Mouse (Mus musculus) forebrain, postnatal 0 days (tissue): ENCODE measurements around the gene Dpep3. TPM values are rescaled to one million over a fixed set of nuclear protein-coding genes. Genes with fewer than 3 reads are reported as not detected.
"Not testable (repeated sequence)": the region's sequence is repeated elsewhere in the genome, so short reads cannot be mapped to it uniquely, and the experiment has no call there.

Source experiments
- ATAC-seq: fragments of 200-750 bp; cut with Nextera tagmentation; 2 replicates; pipeline ENCODE4 v1.8.0; 2017; ENCODE audit warnings: mild to moderate bottlenecking, moderate library complexity
- DNase-seq: peaks from one replicate; pipeline ENCODE4 v3.0.0-alpha.2; 2015
- H3K27ac ChIP-seq: fragments of 300-500 bp; sonication (generic); 2 replicates; pipeline ENCODE4 v1.5.1; 2014; ENCODE audit warnings: low read depth, mild to moderate bottlenecking, antibody characterized with exemption, low read length, moderate library complexity, mixed read lengths
- H3K27me3 ChIP-seq: fragments of 300-500 bp; sonication (generic); 2 replicates; pipeline ENCODE4 v1.6.1; 2014; ENCODE audit warnings: mild to moderate bottlenecking, low read length, mixed read lengths; ENCODE audit not compliant: insufficient read depth
- H3K36me3 ChIP-seq: fragments of 300-500 bp; sonication (generic); 2 replicates; pipeline ENCODE4 v1.6.1; 2014; ENCODE audit warnings: mild to moderate bottlenecking, moderate library complexity; ENCODE audit not compliant: insufficient read depth
- H3K4me1 ChIP-seq: fragments of 300-500 bp; sonication (generic); 2 replicates; pipeline ENCODE4 v1.6.1; 2014; ENCODE audit warnings: antibody characterized with exemption; ENCODE audit not compliant: insufficient read depth
- H3K4me2 ChIP-seq: fragments of 300-500 bp; sonication (generic); 2 replicates; pipeline ENCODE4 v1.6.1; 2014; ENCODE audit warnings: low read depth, mild to moderate bottlenecking, moderate library complexity
- H3K4me3 ChIP-seq: fragments of 300-500 bp; sonication (generic); 2 replicates; pipeline ENCODE4 v1.5.1; 2014; ENCODE audit warnings: low read depth, low read length, mixed read lengths
- H3K9ac ChIP-seq: fragments of 300-500 bp; sonication (generic); 2 replicates; pipeline ENCODE4 v1.6.1; 2014; ENCODE audit warnings: mild to moderate bottlenecking
- H3K9me3 ChIP-seq: fragments of 300-500 bp; sonication (generic); 2 replicates; pipeline ENCODE4 v1.6.1; 2016; ENCODE audit warnings: low read length
- CTCF ChIP-seq: sonication (generic); IDR thresholded peaks from 2 replicates; pipeline ENCODE4 v1.5.1; 2016; ENCODE audit warnings: antibody characterized with exemption, control low read depth, low read depth
- WGBS: fragments of 180-500 bp; shearing (Covaris S2); extraction: QIAGEN DNeasy Blood & Tissue Kit; methylation state at CpG from one replicate; pipeline ENCODE4 v1.1.7; 2014; 5-methylcytosine and 5-hydroxymethylcytosine counted together
- polyA plus RNA-seq: library from polyadenylated mRNA; unstranded; fragments of >200 nt; fragmentation: Nextera tagmentation; extraction: Ambion mirVana; gene quantifications from 2 replicates; pipeline ENCODE4 v1.2.1, GENCODE M21; 2015
- total RNA-seq: library from RNA; depleted of rRNA; stranded (reverse); fragments of >200 nt; gene quantifications from 2 replicates; pipeline ENCODE4 v1.2.3, GENCODE M21; 2014

Dpep3 gene
- total and polyA plus RNA-seq, 2 experiments from 2014 or later, result not detected

DNA sequence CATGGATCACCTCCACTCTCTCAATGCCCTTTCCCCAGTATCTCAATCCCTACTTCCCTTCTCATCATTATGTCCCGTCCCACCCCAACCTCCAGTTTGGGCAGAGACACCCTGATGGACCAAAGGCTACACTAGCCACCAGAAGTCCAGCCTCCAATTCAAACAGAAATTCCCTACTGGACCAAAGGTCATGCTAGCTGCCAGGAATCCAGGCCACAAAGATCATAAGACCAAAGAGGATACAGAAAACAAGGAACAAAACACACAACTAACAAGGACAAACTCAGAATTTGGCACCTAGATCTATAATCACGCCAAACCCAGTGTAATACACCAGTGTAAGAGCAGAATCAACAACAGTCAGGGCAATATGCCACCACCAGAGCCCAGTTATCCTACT, 19.7 kb upstream of the Dpep3 start:
- Histone ChIP-seq H3K9me3 (no peaks in the 10 kb centered on the region), H3K9ac (no peak overlapping the region), H3K4me3 (no peak overlapping the region), H3K36me3 (no peaks in the 10 kb centered on the region), H3K4me1 (no peaks in the 10 kb centered on the region), H3K27me3 (no peaks in the 10 kb centered on the region), H3K4me2 (no peak overlapping the region), H3K27ac (no peak overlapping the region)
- 80% methylated on average over 2 of the region's 2 CpGs for WGBS
- ATAC-seq (no peak), DNase-seq (no peak)
- TF ChIP-seq CTCF, result no peak

DNA sequence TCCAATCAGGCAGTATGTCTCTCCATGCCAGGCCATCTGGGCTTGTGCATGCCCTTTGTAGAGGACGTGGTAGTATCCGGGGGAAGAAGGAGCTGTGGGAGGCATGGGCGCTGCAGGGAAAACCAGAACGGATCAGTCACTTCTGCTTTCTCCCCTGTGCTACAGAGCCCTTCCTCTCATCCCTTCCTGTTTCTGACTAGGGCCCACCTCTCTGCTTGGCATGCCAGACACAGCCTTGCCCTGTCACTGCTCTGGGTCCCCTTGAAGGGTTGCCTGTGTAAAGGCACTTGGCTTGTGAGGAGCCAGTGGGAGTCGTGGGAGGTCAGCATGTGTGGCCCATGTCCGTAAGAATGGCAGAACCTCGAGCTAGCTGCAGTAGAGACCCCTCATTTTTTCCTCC, 17.1 kb upstream of the Dpep3 start:
- 62% methylated on average over 7 of the region's 7 CpGs for WGBS
- no peak for ATAC-seq

DNA sequence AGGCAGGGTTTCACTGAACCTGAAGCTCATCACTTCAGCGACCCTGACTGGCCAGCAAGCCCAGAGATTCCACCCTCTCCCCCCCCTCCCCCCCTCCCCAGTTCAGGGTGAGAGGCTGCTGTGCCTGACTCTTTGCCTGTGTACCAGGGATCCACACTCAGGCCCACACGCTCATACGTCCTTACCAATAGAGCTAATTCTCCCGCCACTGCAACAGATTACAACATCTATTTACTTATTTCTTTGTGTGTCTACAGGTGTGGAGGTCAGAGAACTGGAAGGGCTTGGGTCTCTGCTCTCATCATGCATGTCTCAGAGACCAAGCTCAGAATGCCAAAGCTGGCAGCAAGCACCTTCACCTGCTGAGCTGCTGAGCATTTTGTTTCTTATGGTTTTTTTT, 14.0 kb upstream of the Dpep3 start:
- no peaks in the 10 kb centered on the region for H3K36me3 ChIP-seq
- no peak for ATAC-seq

More for the DNA sequence above, 17.1 kb upstream of the Dpep3 start:
- TF ChIP-seq CTCF, result no peak
- Histone ChIP-seq H3K9me3 (no peaks in the 10 kb centered on the region), H3K4me1 (no peaks in the 10 kb centered on the region), H3K27me3 (no peaks in the 10 kb centered on the region), H3K4me2 (no peak overlapping the region), H3K27ac (no peak overlapping the region), H3K4me3 (no peak overlapping the region), H3K36me3 (no peaks in the 10 kb centered on the region), H3K9ac (no peak overlapping the region)
- no peak for DNase-seq

DNA sequence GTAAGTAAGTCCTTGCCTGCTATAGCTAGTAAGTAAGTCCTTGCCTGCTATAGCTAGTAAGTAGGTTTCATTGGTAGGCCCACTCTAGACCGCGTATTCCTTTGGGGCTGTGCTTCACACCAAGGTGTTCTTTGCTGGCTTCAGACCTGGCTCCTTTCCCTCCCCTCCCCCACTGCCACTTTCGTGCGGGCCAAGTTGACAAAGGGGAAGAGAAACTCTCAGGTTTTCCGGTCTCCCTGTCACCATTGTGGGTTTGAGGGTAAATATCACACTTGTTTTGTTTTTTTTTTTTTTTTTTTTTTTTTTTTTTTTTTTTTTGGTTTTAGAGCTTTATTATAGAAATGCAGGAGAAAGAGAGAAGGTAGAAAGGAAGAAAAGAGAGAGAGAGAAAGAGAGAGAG, 13.3 kb upstream of the Dpep3 start:
- no peak for TF ChIP-seq CTCF
- no peak for DNase-seq
- Histone ChIP-seq H3K27me3 (no peaks in the 10 kb centered on the region), H3K27ac (no peak overlapping the region), H3K9ac (no peak overlapping the region), H3K9me3 (no peaks in the 10 kb centered on the region), H3K4me3 (no peak overlapping the region), H3K4me2 (no peak overlapping the region), H3K36me3 (no peaks in the 10 kb centered on the region), H3K4me1 (no peaks in the 10 kb centered on the region)
- WGBS, result 64% methylated on average over 5 of the region's 5 CpGs
- ATAC-seq, result no peak

More for the DNA sequence above, 14.0 kb upstream of the Dpep3 start:
- Histone ChIP-seq H3K27ac (no peak overlapping the region), H3K9me3 (no peaks in the 10 kb centered on the region), H3K4me1 (no peaks in the 10 kb centered on the region), H3K4me3 (no peak overlapping the region), H3K4me2 (no peak overlapping the region), H3K9ac (no peak overlapping the region), H3K27me3 (no peaks in the 10 kb centered on the region)
- no peak for TF ChIP-seq CTCF
- no peak for DNase-seq
- WGBS, result 72% methylated on average over 4 of the region's 4 CpGs

DNA sequence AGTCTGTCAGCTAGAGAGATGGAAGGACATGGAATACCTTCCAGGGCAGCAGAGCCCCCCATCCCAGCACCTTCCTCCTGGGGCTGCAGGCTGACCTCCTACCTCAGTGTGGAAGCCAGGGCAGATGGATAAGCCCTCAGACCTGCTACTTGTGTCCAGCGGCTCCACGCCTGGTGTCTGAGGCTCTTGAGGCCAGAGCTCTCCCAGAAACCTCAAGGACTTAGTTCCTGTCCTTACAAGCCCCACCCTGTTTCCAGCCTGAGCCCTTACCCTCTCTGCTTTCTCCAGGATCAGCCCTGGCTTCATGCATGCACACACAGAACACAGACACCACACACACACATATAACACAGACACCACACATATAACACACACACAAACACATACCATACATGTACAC, 12.3 kb upstream of the Dpep3 start:
- Histone ChIP-seq H3K36me3 (no peaks in the 10 kb centered on the region), H3K27ac (no peak overlapping the region), H3K9me3 (no peaks in the 10 kb centered on the region), H3K4me2 (no peak overlapping the region), H3K4me3 (no peak overlapping the region), H3K4me1 (no peaks in the 10 kb centered on the region), H3K9ac (no peak overlapping the region), H3K27me3 (no peaks in the 10 kb centered on the region)
- WGBS, result 92% methylated on average over 2 of the region's 2 CpGs
- DNase-seq (no peak), ATAC-seq (no peak)
- no peak for TF ChIP-seq CTCF

DNA sequence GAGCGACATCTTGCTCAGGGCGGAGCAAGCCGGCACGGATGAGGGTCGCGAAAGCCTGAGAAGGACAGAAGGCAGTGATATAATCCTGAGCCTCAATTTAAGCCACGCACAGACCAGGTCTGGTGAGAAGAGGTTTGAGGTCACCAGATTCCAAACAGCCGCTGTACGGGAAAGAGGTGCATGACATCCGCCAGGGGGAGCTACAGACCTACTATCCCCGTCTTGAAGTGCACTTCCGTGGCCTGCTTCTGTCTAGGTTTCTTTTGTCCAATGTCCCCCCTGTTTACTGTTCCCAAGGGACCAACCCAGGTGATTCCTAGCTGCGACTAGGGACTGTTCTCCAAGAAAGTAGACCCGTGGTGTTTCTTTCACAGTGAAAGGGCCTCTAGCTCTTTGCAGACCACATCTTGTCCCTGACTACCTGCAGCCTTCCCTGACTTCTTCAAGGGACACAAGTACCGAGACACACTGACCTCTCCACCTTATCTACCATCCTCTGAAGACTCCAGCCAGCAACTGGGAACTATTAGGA, 11.7 kb upstream of the Dpep3 start, which contains the start of gene Dus2:
Dus2 (plus strand) TSS at position 482 of the 532 bp plus-strand sequence.
- TF ChIP-seq CTCF, result peak; percentile 81
- no peak within 1 kb of the TSS for H3K9ac ChIP-seq
- H3K27ac ChIP-seq, result no peak within 1 kb of the TSS
- H3K36me3 ChIP-seq, result no peaks in the 10 kb centered on the region
- DNase-seq (peak; percentile 78), ATAC-seq (peak; percentile 65; the same call in 1 of the 2 replicates)
- 12% methylated on average over 15 of the region's 15 CpGs for WGBS
- no peaks in the 10 kb centered on the region for H3K4me1 ChIP-seq
- no peaks in the 10 kb centered on the region for H3K9me3 ChIP-seq
- H3K4me3 ChIP-seq, result no peak within 1 kb of the TSS
- no peak within 1 kb of the TSS for H3K4me2 ChIP-seq
- H3K27me3 ChIP-seq, result no peaks in the 10 kb centered on the region

DNA sequence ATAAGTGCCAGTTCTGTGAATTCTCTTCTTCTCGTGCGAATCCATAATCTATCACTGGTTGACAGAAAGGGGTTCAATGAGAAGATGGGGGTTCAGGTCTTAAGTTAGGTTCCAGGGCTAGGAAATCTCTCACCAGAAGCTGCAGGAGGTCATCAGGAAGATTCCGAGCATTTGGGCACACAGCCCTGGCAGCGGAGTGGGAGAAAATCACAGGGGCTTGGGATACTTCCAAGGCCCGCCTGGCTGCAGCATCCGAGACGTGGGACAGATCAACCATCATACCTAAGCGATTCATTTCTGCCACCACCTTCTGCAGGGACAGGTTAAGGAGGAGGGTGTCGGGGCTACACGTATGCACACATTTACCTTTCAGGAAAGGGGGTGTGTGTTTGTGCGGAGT, 9.3 kb upstream of the Dpep3 start:
- Histone ChIP-seq H3K4me3 (no peak overlapping the region), H3K4me2 (no peak overlapping the region), H3K27ac (no peak overlapping the region), H3K9me3 (no peaks in the 10 kb centered on the region), H3K4me1 (no peaks in the 10 kb centered on the region), H3K27me3 (no peaks in the 10 kb centered on the region), H3K9ac (no peak overlapping the region), H3K36me3 (no peaks in the 10 kb centered on the region)
- no peak for ATAC-seq
- TF ChIP-seq CTCF, result no peak
- DNase-seq, result no peak
- 82% methylated on average over 11 of the region's 11 CpGs for WGBS

DNA sequence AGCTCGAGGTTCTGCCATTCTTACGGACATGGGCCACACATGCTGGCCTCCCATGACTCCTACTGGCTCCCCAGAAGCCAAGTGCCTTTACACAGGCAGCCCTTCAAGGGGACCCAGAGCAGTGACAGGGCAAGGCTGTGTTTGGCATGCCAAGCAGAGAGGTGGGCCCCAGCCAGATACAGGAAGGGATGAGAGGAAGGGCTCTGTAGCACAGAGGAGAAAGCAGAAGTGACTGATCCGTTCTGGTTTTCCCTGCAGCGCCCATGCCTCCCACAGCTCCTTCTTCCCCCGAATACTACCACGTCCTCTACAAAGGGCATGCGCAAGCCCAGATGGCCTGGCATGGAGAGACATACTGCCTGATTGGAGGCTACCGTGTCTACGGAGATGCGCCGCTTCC, 4.2 kb upstream of the Dpep3 start:
- not testable (repeated sequence) for H3K4me3 ChIP-seq, DNase-seq, H3K4me2 ChIP-seq, H3K36me3 ChIP-seq, ATAC-seq, H3K9me3 ChIP-seq, H3K27ac ChIP-seq, H3K27me3 ChIP-seq, H3K4me1 ChIP-seq, H3K9ac ChIP-seq
- 84% methylated on average over 11 of the region's 11 CpGs for WGBS
